Mouse (Mus musculus): Measurements from ENCODE around the gene Wdr90. TPM values are rescaled to one million over a fixed set of nuclear protein-coding genes. Genes with fewer than 3 reads are reported as not detected.

The Wdr90 gene
- polyA plus RNA-seq, 1 experiment from 2014 or later, result 27.7 TPM

- no peak for DNase-seq (ENCODE audit: low read depth, low spot score)
- ChIA-PET POLR2A (interaction anchor here (0.6 to 2.2 kb wide), 5 partner anchors 9 to 58 kb away, joined by 3 to 7 read pairs (median 4); partner anchors contain the start of gene Wdr90), CTCF (no interaction called here)
- no peak for TF ChIP-seq CTCF (IDR thresholded peaks at IDR 0.05)
- in situ Hi-C loops (cut with MboI; ENCODE audit: low pct_unique_long_range_greater_than_20kb), result no loop called here
- H3K27me3 ChIP-seq, result no peaks in the 10 kb centered on the region
- ATAC-seq, result no peak
Observed at GRCm38 (mm10) chr17:25837533-25837932, 23.8 kb downstream of the Wdr90 start.

- no peak for ATAC-seq
- CTCF ChIA-PET, result no interaction called here
Observed at GRCm38 (mm10) chr17:25837076-25837410, 24.3 kb downstream of the Wdr90 start, which contains the start of gene Rhbdl1. Gene Rhbdl1, minus strand, starts transcription at chr17:25837295.

GRCm38 (mm10) chr17:25836397-25837075 lies 24.8 kb downstream of the Wdr90 start:
- in situ Hi-C loops (cut with MboI; ENCODE audit: low pct_unique_long_range_greater_than_20kb), result no loop called here
- no peaks in the 10 kb centered on the region for H3K27me3 ChIP-seq
- TF ChIP-seq CTCF (IDR thresholded peaks at IDR 0.05), result no peak
- POLR2A ChIA-PET, result interaction anchor here (1.1 to 2.2 kb wide), 3 partner anchors 8 to 25 kb away, joined by 3 to 7 read pairs (median 4); partner anchors contain the start of gene Wdr90
- DNase-seq (ENCODE audit: low read depth, low spot score), result no peak
- CTCF ChIA-PET, result no interaction called here
- no peak for ATAC-seq

More at GRCm38 (mm10) chr17:25837076-25837410, 24.3 kb downstream of the Wdr90 start, which contains the start of gene Rhbdl1:
- TF ChIP-seq CTCF (IDR thresholded peaks at IDR 0.05), result no peak
- no peaks in the 10 kb centered on the region for H3K27me3 ChIP-seq
- in situ Hi-C loops (cut with MboI; ENCODE audit: low pct_unique_long_range_greater_than_20kb), result no loop called here
- DNase-seq (ENCODE audit: low read depth, low spot score), result no peak
- POLR2A ChIA-PET, result interaction anchor here (0.6 to 2.2 kb wide), 6 partner anchors 9 to 58 kb away, joined by 3 to 7 read pairs (median 4); partner anchors contain the start of gene Wdr90

GRCm38 (mm10) chr17:25835816-25836215 lies 25.5 kb downstream of the Wdr90 start:
- DNase-seq (ENCODE audit: low read depth, low spot score) (no peak), ATAC-seq (no peak)
- no peak for TF ChIP-seq CTCF (IDR thresholded peaks at IDR 0.05)
- no peaks in the 10 kb centered on the region for H3K27me3 ChIP-seq
- CTCF ChIA-PET, result no interaction called here
- in situ Hi-C loops (cut with MboI; ENCODE audit: low pct_unique_long_range_greater_than_20kb), result no loop called here
- POLR2A ChIA-PET, result interaction anchor here (1.6 to 2.2 kb wide), 3 partner anchors 8 to 54 kb away, joined by 3 to 7 read pairs (median 4); partner anchors contain the start of gene Wdr90

GRCm38 (mm10) chr17:25835301-25835700 lies 26.0 kb downstream of the Wdr90 start:
- TF ChIP-seq CTCF (IDR thresholded peaks at IDR 0.05), result no peak
- POLR2A ChIA-PET, result interaction anchor here (1.6 kb wide), 1 partner anchor 53 kb away, joined by 3 read pairs; no protein-coding TSS in a partner anchor
- ATAC-seq, result no peak
- no peaks in the 10 kb centered on the region for H3K27me3 ChIP-seq
- no peak for DNase-seq (ENCODE audit: low read depth, low spot score)
- CTCF ChIA-PET, result no interaction called here
- in situ Hi-C loops (cut with MboI; ENCODE audit: low pct_unique_long_range_greater_than_20kb), result no loop called here

GRCm38 (mm10) chr17:25834595-25835222 lies 26.6 kb downstream of the Wdr90 start:
- POLR2A ChIA-PET, result interaction anchor here (1.6 kb wide), 2 partner anchors 22 to 53 kb away, joined by 3 to 4 read pairs; no protein-coding TSS in a partner anchor
- H3K27me3 ChIP-seq, result no peaks in the 10 kb centered on the region
- ATAC-seq (no peak), DNase-seq (ENCODE audit: low read depth, low spot score) (no peak)
- CTCF ChIA-PET, result interaction anchor here (0.6 kb wide), 1 partner anchor 21 kb away, joined by 3 read pairs; no protein-coding TSS in a partner anchor
- no peak for TF ChIP-seq CTCF (IDR thresholded peaks at IDR 0.05)
- in situ Hi-C loops (cut with MboI; ENCODE audit: low pct_unique_long_range_greater_than_20kb), result no loop called here

- no peak for TF ChIP-seq CTCF (IDR thresholded peaks at IDR 0.05)
- in situ Hi-C loops (cut with MboI; ENCODE audit: low pct_unique_long_range_greater_than_20kb), result no loop called here
- H3K27me3 ChIP-seq, result no peaks in the 10 kb centered on the region
- POLR2A ChIA-PET, result interaction anchor here (0.9 to 1.8 kb wide), 5 partner anchors 8 to 52 kb away, joined by 3 to 7 read pairs (median 4); partner anchors contain the start of genes Fbxl16, Gm20683 and Rhot2
- CTCF ChIA-PET, result interaction anchor here (0.6 kb wide), 1 partner anchor 21 kb away, joined by 3 read pairs; no protein-coding TSS in a partner anchor
- DNase-seq (ENCODE audit: low read depth, low spot score), result no peak
- no peak for ATAC-seq
Observed at GRCm38 (mm10) chr17:25833961-25834594, 27.2 kb downstream of the Wdr90 start.

GRCm38 (mm10) chr17:25833291-25833663 lies 28.0 kb downstream of the Wdr90 start, which contains the start of gene Stub1:
Gene Stub1, minus strand, starts transcription at chr17:25833404.
- ChIA-PET CTCF (interaction anchor here (0.9 to 2.1 kb wide), 3 partner anchors 9 to 35 kb away, joined by 3 to 8 read pairs (median 5); partner anchors contain the start of genes Mcrip2 and Wdr24), POLR2A (interaction anchor here (0.7 to 2.5 kb wide), 6 partner anchors 9 to 30 kb away, joined by 3 to 11 read pairs (median 4); partner anchors contain the start of genes Fbxl16, Gm20683, Rhot2 and Wdr24)
- DNase-seq (ENCODE audit: low read depth, low spot score), result peak; percentile 68
- TF ChIP-seq CTCF (IDR thresholded peaks at IDR 0.05), result no peak
- peak; percentile 41 for ATAC-seq
- in situ Hi-C loops (cut with MboI; ENCODE audit: low pct_unique_long_range_greater_than_20kb), result no loop called here
- no peaks in the 10 kb centered on the region for H3K27me3 ChIP-seq

GRCm38 (mm10) chr17:25832436-25833290 lies 28.6 kb downstream of the Wdr90 start:
- no peak for TF ChIP-seq CTCF (IDR thresholded peaks at IDR 0.05)
- POLR2A ChIA-PET, result interaction anchor here (0.6 to 2.5 kb wide), 11 partner anchors 9 to 632 kb away, joined by 3 to 11 read pairs (median 4); partner anchors contain the start of genes Fbxl16, Gm20683, Rhot2 and Wdr24
- CTCF ChIA-PET, result interaction anchor here (0.9 to 2.1 kb wide), 3 partner anchors 9 to 36 kb away, joined by 3 to 8 read pairs (median 5); partner anchors contain the start of genes Mcrip2 and Wdr24

More at GRCm38 (mm10) chr17:25832436-25833290, 28.6 kb downstream of the Wdr90 start:
- H3K27me3 ChIP-seq, result no peaks in the 10 kb centered on the region
- DNase-seq (ENCODE audit: low read depth, low spot score) (peak; percentile 91), ATAC-seq (peak; percentile 79)
- in situ Hi-C loops (cut with MboI; ENCODE audit: low pct_unique_long_range_greater_than_20kb), result no loop called here

Data from Patski (cell line).